ENCODE assay signal across 19 mouse cellular contexts in the genomic region with DNA sequence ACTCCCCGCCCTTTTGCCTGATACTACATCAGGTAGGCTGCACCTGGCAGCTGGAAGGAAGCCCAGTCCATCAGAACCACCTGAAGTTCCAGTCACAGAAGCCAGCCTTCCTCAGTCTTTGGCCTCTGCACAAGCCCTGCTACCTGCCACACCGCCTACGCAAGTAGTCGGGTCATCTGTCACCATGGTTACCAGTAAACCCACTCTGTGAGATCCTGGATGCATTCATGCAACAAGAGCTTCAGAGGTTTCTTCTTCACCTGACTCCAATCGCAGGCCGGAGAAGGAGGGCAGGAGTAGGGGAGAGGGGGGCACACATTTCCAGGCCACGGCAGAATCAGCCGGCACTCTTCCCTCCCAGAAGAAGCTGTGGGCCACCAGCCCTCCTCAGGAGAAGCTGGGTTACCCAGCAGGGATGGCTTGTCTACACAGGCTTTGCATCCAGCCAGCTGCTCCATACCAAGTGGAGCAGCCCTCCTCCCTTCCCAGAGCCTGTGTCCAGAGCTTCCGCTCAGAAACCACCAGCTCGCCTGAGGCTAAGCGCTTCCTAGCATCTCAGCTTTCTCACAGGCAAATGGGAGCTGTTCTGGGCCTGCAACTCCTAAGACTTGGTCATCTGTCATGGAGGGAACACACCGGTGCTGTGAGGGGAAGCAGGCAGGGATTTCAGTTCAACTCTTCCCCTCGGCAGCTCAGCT. TPM values are rescaled to one million over a fixed set of nuclear protein-coding genes. Genes with fewer than 3 reads are reported as not detected.
A peak's percentile ranks its signal among the peaks of the same experiment; 100 is the strongest.
DNase-seq lines count a peak whose midpoint lies in the region; ATAC-seq lines count a peak whose summit lies in the region.
"Had no signal": no experiment of that assay in that cellular context is flagged by ENCODE, and none has a peak within 500 bp of the region (broad histone marks: within the 10 kb centered on the region; RNA-seq: fewer than 3 reads in every experiment).

No protein-coding gene starts in this region.

- H3K9me3 ChIP-seq in kidney, embryonic 16.5 days (ENCODE audit: low read length) = no peaks in the 10 kb centered on the region
- H3K9me3 ChIP-seq: embryonic facial prominence, embryonic 13.5 days; limb, embryonic 13.5 days had no signal

- no peak overlapping the region for H3K27ac ChIP-seq in kidney, embryonic 16.5 days (ENCODE audit: low read length)
- H3K27ac ChIP-seq: embryonic facial prominence, embryonic 13.5 days; gastrocnemius, adult 2 months; heart, adult 2 months; limb, embryonic 13.5 days had no signal

- peaks cover 30% of the 10 kb centered on the region for H3K4me1 ChIP-seq in kidney, embryonic 16.5 days (ENCODE audit: insufficient read depth, low read length)

- H3K4me3 ChIP-seq in kidney, embryonic 16.5 days (ENCODE audit: low read length) = no peak overlapping the region
- H3K4me3 ChIP-seq: embryonic facial prominence, embryonic 13.5 days; gastrocnemius, adult 2 months; heart, adult 2 months; left cerebral cortex, adult 2 months; limb, embryonic 13.5 days had no signal

- no peak overlapping the region for H3K9ac ChIP-seq in kidney, embryonic 16.5 days (replicated peaks; ENCODE audit: low read length)
- H3K9ac ChIP-seq: embryonic facial prominence, embryonic 13.5 days; limb, embryonic 13.5 days; liver, postnatal 0 days had no signal

- peak; percentile 83 for DNase-seq in cerebellum, adult 11-12 months
- no peak for DNase-seq in cerebellum, postnatal 4 days (ENCODE audit: low spot score in 2 of 2)
- peak; percentile 46 for DNase-seq in lung, postnatal 36 days
- DNase-seq in lung, postnatal 4 days = no peak
- peak; percentile 82 for DNase-seq in cerebellum, adult 9-10 months
- peak; percentile 33 for DNase-seq in large intestine, adult 2 months (ENCODE audit: low read depth, low spot score)
- DNase-seq: gastrocnemius, adult 2 months; heart, adult 2 months; heart, postnatal 10 days; kidney, postnatal 36 days; liver, postnatal 0 days; thymus, postnatal 4 days had no signal

- ATAC-seq in inflammation-experienced regulatory T-cells, adult 6 months = no peak
- ATAC-seq in kidney, embryonic 16.5 days (ENCODE audit: low FRiP score, low TSS enrichment) = no peak
- ATAC-seq: forebrain, embryonic 14.5 days; intestine, postnatal 0 days; liver, postnatal 0 days had no signal

- WGBS in large intestine, adult 2 months = 41% methylated on average over 13 of the region's 13 CpGs
- WGBS in kidney, embryonic 16.5 days = 44% methylated on average over 13 of the region's 13 CpGs

- H3K36me3 ChIP-seq in kidney, embryonic 16.5 days (ENCODE audit: insufficient read depth, low read length) = no peaks in the 10 kb centered on the region
- H3K36me3 ChIP-seq: embryonic facial prominence, embryonic 13.5 days; limb, embryonic 13.5 days had no signal

- peaks cover 35% of the 10 kb centered on the region for H3K27me3 ChIP-seq in kidney, embryonic 16.5 days (ENCODE audit: insufficient read depth, low read length)

- no peak overlapping the region for H3K4me2 ChIP-seq in kidney, embryonic 16.5 days (replicated peaks; ENCODE audit: low read depth, low read length)
- H3K4me2 ChIP-seq: embryonic facial prominence, embryonic 13.5 days; limb, embryonic 13.5 days had no signal

RNA-seq across cellular contexts. Expression of gene Usp35, which starts 2.8 kb away (rescaled TPM):
- 2.7 and 5.1 TPM in 2 replicates for polyA plus RNA-seq in large intestine, adult 2 months (2012; rRNA removed)
- 1 to 10 TPM in 2 of 3 experiments, under 1 TPM in 1; 0.87 to 2.3 (median 2.3) TPM for polyA plus RNA-seq in inflammation-experienced regulatory T-cells, adult 6 months (2017; shearing (Covaris generic))
- polyA plus RNA-seq in kidney, embryonic 16.5 days (2015; fragmentation: Nextera tagmentation; extraction: Ambion mirVana) = 1.3 and 1.7 TPM in 2 replicates

RNA-seq across cellular contexts. Expression of gene Kctd21, which starts 3.1 kb away (rescaled TPM):
- 3.7 and 7.0 TPM in 2 replicates for polyA plus RNA-seq in large intestine, adult 2 months (2012; rRNA removed)
- polyA plus RNA-seq in inflammation-experienced regulatory T-cells, adult 6 months (2017; shearing (Covaris generic)) = 1 to 10 TPM in 2 of 3 experiments, under 1 TPM in 1; 0.97 to 1.6 (median 1.5) TPM
- polyA plus RNA-seq in kidney, embryonic 16.5 days (2015; fragmentation: Nextera tagmentation; extraction: Ambion mirVana) = 4.7 and 5.4 TPM in 2 replicates

RNA-seq across cellular contexts. Expression of gene Alg8, which starts 42.4 kb away (rescaled TPM):
- polyA plus RNA-seq in large intestine, adult 2 months (2012; rRNA removed) = 20.4 and 21.6 TPM in 2 replicates
- 10 to 100 TPM; 18.9 to 27.2 (median 22.7) TPM for polyA plus RNA-seq in inflammation-experienced regulatory T-cells, adult 6 months (2017; shearing (Covaris generic))
- polyA plus RNA-seq in kidney, embryonic 16.5 days (2015; fragmentation: Nextera tagmentation; extraction: Ambion mirVana) = 43.6 and 49.3 TPM in 2 replicates

Comparison
In these comparisons a context has a peak if more than half of its experiments do, and no peak if none do; other contexts are left out.
1. DNase-seq: peak in cerebellum, adult 11-12 months (single experiment), lung, postnatal 36 days (single experiment), cerebellum, adult 9-10 months (single experiment) and large intestine, adult 2 months (single experiment); none in cerebellum, postnatal 4 days (0 of 2) and lung, postnatal 4 days (0 of 2).